Mouse (Mus musculus): Measurements from ENCODE around the gene Iqcf1.

- TF ChIP-seq CTCF (IDR thresholded peaks at IDR 0.05; ENCODE audit: control insufficient read depth, insufficient read depth, low read length) (no peak), POLR2A (IDR thresholded peaks at IDR 0.05; ENCODE audit: borderline replicate concordance, control insufficient read depth, low read depth, low read length) (no peak)
Measured at GRCm38 (mm10) chr9:106451298-106451697, 48.5 kb upstream of the Iqcf1 start.

All from bone marrow, adult 2 months (tissue).